13 mouse cellular contexts compared by ENCODE assay signal in genomic region chr5:93128765-93129164, GRCm38 (mm10). TPM values are rescaled to one million over a fixed set of nuclear protein-coding genes. Genes with fewer than 3 reads are reported as not detected.
DNase-seq lines count a peak whose midpoint lies in the region; ATAC-seq and TF ChIP-seq lines count a peak whose summit lies in the region.
"Had no signal": no experiment of that assay in that cellular context is flagged by ENCODE, and none has a peak within 500 bp of the region (broad histone marks: within the 10 kb centered on the region; RNA-seq: fewer than 3 reads in every experiment).

No protein-coding gene starts in this region.

- H3K9ac ChIP-seq in hindbrain, embryonic 13.5 days: no peak overlapping the region
- H3K9ac ChIP-seq in hindbrain, postnatal 0 days (replicated peaks; ENCODE audit: low read length): no peak overlapping the region
- H3K9ac ChIP-seq in forebrain, embryonic 13.5 days: no peak overlapping the region
- no peak overlapping the region for H3K9ac ChIP-seq in midbrain, embryonic 14.5 days (replicated peaks; ENCODE audit: low read length)
- H3K9ac ChIP-seq: lung, embryonic 14.5 days had no signal

- no peak for TF ChIP-seq POLR2A in thymus, adult 2 months (IDR thresholded peaks at IDR 0.05; ENCODE audit: control insufficient read depth, extremely low read depth, insufficient read depth, low read length, poor library complexity)

- H3K4me1 ChIP-seq in hindbrain, embryonic 13.5 days (replicated peaks): peaks cover 86% of the 10 kb centered on the region
- H3K4me1 ChIP-seq in hindbrain, postnatal 0 days (ENCODE audit: insufficient read depth, low read length): peaks cover 13% of the 10 kb centered on the region
- H3K4me1 ChIP-seq in forebrain, embryonic 13.5 days: peaks cover 99% of the 10 kb centered on the region
- peaks cover 66% of the 10 kb centered on the region for H3K4me1 ChIP-seq in midbrain, embryonic 14.5 days (ENCODE audit: control insufficient read depth, insufficient read depth, low read length)
- peaks cover 13% of the 10 kb centered on the region for H3K4me1 ChIP-seq in thymus, adult 2 months (replicated peaks; ENCODE audit: control insufficient read depth, insufficient read depth, low read length)

- ATAC-seq in hindbrain, embryonic 13.5 days (ENCODE audit: low FRiP score): no peak
- ATAC-seq in hindbrain, postnatal 0 days: no peak
- no peak for ATAC-seq in forebrain, embryonic 13.5 days
- ATAC-seq in midbrain, embryonic 14.5 days (ENCODE audit: low FRiP score, low TSS enrichment): no peak
- ATAC-seq in cerebellum, adult (ENCODE audit: insufficient number of reproducible peaks, low FRiP score, low TSS enrichment): no peak
- ATAC-seq: inflammation-experienced regulatory T-cells, adult 6 months had no signal

- no peak for TF ChIP-seq CTCF in hindbrain, postnatal 0 days (IDR thresholded peaks at IDR 0.05; ENCODE audit: low read depth)
- TF ChIP-seq CTCF in thymus, adult 2 months (IDR thresholded peaks at IDR 0.05; ENCODE audit: borderline replicate concordance, control insufficient read depth, extremely low read depth, insufficient read depth, low read length, poor library complexity): no peak

- H3K27ac ChIP-seq in hindbrain, embryonic 13.5 days: peak overlapping the region; percentile 80
- no peak overlapping the region for H3K27ac ChIP-seq in hindbrain, postnatal 0 days
- H3K27ac ChIP-seq in forebrain, embryonic 13.5 days: peak overlapping the region; percentile 84
- 0 out of 2 replicates have a peak overlapping the region, but pooled peaks have one; percentile 8 for H3K27ac ChIP-seq in midbrain, embryonic 14.5 days (replicated peaks; ENCODE audit: low read depth, low read length)
- no peak overlapping the region for H3K27ac ChIP-seq in thymus, adult 2 months (ENCODE audit: control insufficient read depth, insufficient read depth, low read length)

- H3K4me2 ChIP-seq in hindbrain, embryonic 13.5 days: no peak overlapping the region
- no peak overlapping the region for H3K4me2 ChIP-seq in hindbrain, postnatal 0 days (ENCODE audit: low read depth, low read length)
- H3K4me2 ChIP-seq in forebrain, embryonic 13.5 days: 0 out of 2 replicates have a peak overlapping the region, but pooled peaks have one; percentile 41
- H3K4me2 ChIP-seq in midbrain, embryonic 14.5 days (ENCODE audit: low read length): no peak overlapping the region
- H3K4me2 ChIP-seq: lung, embryonic 14.5 days had no signal

- no peak overlapping the region for H3K4me3 ChIP-seq in hindbrain, embryonic 13.5 days
- H3K4me3 ChIP-seq in hindbrain, postnatal 0 days (ENCODE audit: low read length): no peak overlapping the region
- no peak overlapping the region for H3K4me3 ChIP-seq in forebrain, embryonic 13.5 days
- H3K4me3 ChIP-seq in midbrain, embryonic 14.5 days (replicated peaks; ENCODE audit: low read depth, low read length): no peak overlapping the region
- H3K4me3 ChIP-seq in thymus, adult 2 months (ENCODE audit: control insufficient read depth, insufficient read depth, low read length): no peak overlapping the region

- H3K36me3 ChIP-seq in hindbrain, embryonic 13.5 days: no peaks in the 10 kb centered on the region
- no peaks in the 10 kb centered on the region for H3K36me3 ChIP-seq in hindbrain, postnatal 0 days (ENCODE audit: insufficient read depth, low read length)
- no peaks in the 10 kb centered on the region for H3K36me3 ChIP-seq in forebrain, embryonic 13.5 days (ENCODE audit: poor library complexity, severe bottlenecking)
- no peaks in the 10 kb centered on the region for H3K36me3 ChIP-seq in midbrain, embryonic 14.5 days (ENCODE audit: control insufficient read depth, insufficient read depth, low read length)
- H3K36me3 ChIP-seq in thymus, adult 2 months (ENCODE audit: control insufficient read depth, insufficient read depth, low read length): no peaks in the 10 kb centered on the region

- H3K27me3 ChIP-seq in hindbrain, embryonic 13.5 days: no peaks in the 10 kb centered on the region
- no peaks in the 10 kb centered on the region for H3K27me3 ChIP-seq in hindbrain, postnatal 0 days (ENCODE audit: insufficient read depth, low read length)
- H3K27me3 ChIP-seq in forebrain, embryonic 13.5 days: no peaks in the 10 kb centered on the region
- no peaks in the 10 kb centered on the region for H3K27me3 ChIP-seq in midbrain, embryonic 14.5 days (ENCODE audit: control insufficient read depth, insufficient read depth, low read length)
- H3K27me3 ChIP-seq in thymus, adult 2 months (ENCODE audit: control insufficient read depth, insufficient read depth, low read length): no peaks in the 10 kb centered on the region
- H3K27me3 ChIP-seq: CH12.LX had no signal

- DNase-seq in hindbrain, postnatal 0 days (ENCODE audit: low spot score): no peak
- peak; percentile 92 for DNase-seq in kidney, adult 9 months
- DNase-seq in midbrain, embryonic 14.5 days: no peak
- no peak for DNase-seq in thymus, adult 2 months
- no peak for DNase-seq in lung, postnatal 25 days (ENCODE audit: low spot score)
- DNase-seq: cerebellum, postnatal 25 days; left cerebral cortex, postnatal 4 days; lung, embryonic 14.5 days had no signal

- H3K9me3 ChIP-seq in hindbrain, embryonic 13.5 days: no peaks in the 10 kb centered on the region
- no peaks in the 10 kb centered on the region for H3K9me3 ChIP-seq in hindbrain, postnatal 0 days (ENCODE audit: low read length)
- no peaks in the 10 kb centered on the region for H3K9me3 ChIP-seq in forebrain, embryonic 13.5 days (replicated peaks)
- no peaks in the 10 kb centered on the region for H3K9me3 ChIP-seq in midbrain, embryonic 14.5 days (ENCODE audit: control insufficient read depth, low read length)

- WGBS in hindbrain, embryonic 13.5 days: 80% methylated on average over 3 of the region's 3 CpGs
- WGBS in hindbrain, postnatal 0 days: 82% methylated on average over 3 of the region's 3 CpGs
- WGBS in forebrain, embryonic 13.5 days: 75% methylated on average over 3 of the region's 3 CpGs
- WGBS in midbrain, embryonic 14.5 days: 86% methylated on average over 3 of the region's 3 CpGs
- WGBS in thymus, adult 2 months: 95% methylated on average over 3 of the region's 3 CpGs

RNA-seq across cellular contexts. Expression of gene Sept11, which starts 35.5 kb away (rescaled TPM):
- 165 and 171 TPM in 2 replicates for polyA plus RNA-seq in hindbrain, embryonic 13.5 days (2015; fragmentation: Nextera tagmentation; extraction: Ambion mirVana)
- 79.3 and 88.1 TPM in 2 replicates for total RNA-seq in hindbrain, postnatal 0 days (2014; rRNA removed)
- polyA plus RNA-seq in hindbrain, postnatal 0 days (2015; fragmentation: Nextera tagmentation; extraction: Ambion mirVana): 92.2 and 92.5 TPM in 2 replicates
- polyA plus RNA-seq in forebrain, embryonic 13.5 days (2015; fragmentation: Nextera tagmentation; extraction: Ambion mirVana): 201 and 207 TPM in 2 replicates
- polyA plus RNA-seq in midbrain, embryonic 14.5 days (2014; fragmentation: Nextera tagmentation; extraction: Ambion mirVana): 103 and 171 TPM in 2 replicates
- 39.0 and 48.9 TPM in 2 replicates for polyA plus RNA-seq in thymus, adult 2 months (2012; rRNA removed)

Comparison
In these comparisons a context has a peak if more than half of its experiments do, and no peak if none do; other contexts are left out.
1. H3K27ac ChIP-seq: peak in hindbrain, embryonic 13.5 days (single experiment), forebrain, embryonic 13.5 days (single experiment) and midbrain, embryonic 14.5 days (single experiment); none in hindbrain, postnatal 0 days (single experiment) and thymus, adult 2 months (single experiment).